Mouse (Mus musculus) spleen, embryonic (tissue): ENCODE results near the gene Ndufa11.

ENCODE experiments used
- CTCF ChIA-PET: fragments of 350-600 bp; sonication (Branson Sonifier 250); formaldehyde crosslinking; loops from one replicate; lab custom pipeline; 2022; lab: Charles Lee

Gene Ndufa11

GRCm38 (mm10) chr17:56717363-56718058 is at the start of gene Ndufa11, which contains the start of gene Vmac:
Gene Ndufa11, plus strand, starts transcription at chr17:56717767.
Gene Vmac, minus strand, starts transcription at chr17:56718022.
- CTCF ChIA-PET = interaction anchor here (0.6 kb wide), 1 partner anchor 48 kb away, joined by 5 read pairs; no protein-coding TSS in a partner anchor

- CTCF ChIA-PET = interaction anchor here (0.7 kb wide), 2 partner anchors 48 to 606 kb away, joined by 4 to 5 read pairs; no protein-coding TSS in a partner anchor
Observed at GRCm38 (mm10) chr17:56668384-56669144, 49.0 kb upstream of the Ndufa11 start.

GRCm38 (mm10) chr17:56669766-56670165 is 47.8 kb upstream of the Ndufa11 start:
- CTCF ChIA-PET = no interaction called here

GRCm38 (mm10) chr17:56672941-56673646 is 44.5 kb upstream of the Ndufa11 start, which contains the start of gene Ranbp3:
Gene Ranbp3, plus strand, starts transcription at chr17:56673294.
- CTCF ChIA-PET = interaction anchor here (0.5 kb wide), 1 partner anchor 601 kb away, joined by 3 read pairs; no protein-coding TSS in a partner anchor

- CTCF ChIA-PET = no interaction called here
Observed at GRCm38 (mm10) chr17:56673647-56674416, 43.7 kb upstream of the Ndufa11 start.

GRCm38 (mm10) chr17:56681791-56682190 is 35.8 kb upstream of the Ndufa11 start:
- CTCF ChIA-PET = no interaction called here

GRCm38 (mm10) chr17:56682880-56683279 is 34.7 kb upstream of the Ndufa11 start:
- CTCF ChIA-PET = no interaction called here

GRCm38 (mm10) chr17:56683546-56684140 is 33.9 kb upstream of the Ndufa11 start:
- CTCF ChIA-PET = no interaction called here

GRCm38 (mm10) chr17:56684649-56685048 is 32.9 kb upstream of the Ndufa11 start:
- CTCF ChIA-PET = no interaction called here

GRCm38 (mm10) chr17:56686801-56687200 is 30.8 kb upstream of the Ndufa11 start:
- CTCF ChIA-PET = no interaction called here

GRCm38 (mm10) chr17:56688045-56688444 is 29.5 kb upstream of the Ndufa11 start:
- CTCF ChIA-PET = no interaction called here

- CTCF ChIA-PET = no interaction called here
Observed at GRCm38 (mm10) chr17:56688689-56689088, 28.9 kb upstream of the Ndufa11 start.

GRCm38 (mm10) chr17:56693395-56693794 is 24.2 kb upstream of the Ndufa11 start:
- CTCF ChIA-PET = no interaction called here

GRCm38 (mm10) chr17:56693851-56694310 is 23.7 kb upstream of the Ndufa11 start:
- CTCF ChIA-PET = no interaction called here

- CTCF ChIA-PET = no interaction called here
Observed at GRCm38 (mm10) chr17:56700451-56700850, 17.1 kb upstream of the Ndufa11 start.

GRCm38 (mm10) chr17:56703038-56703437 is 14.5 kb upstream of the Ndufa11 start:
- CTCF ChIA-PET = no interaction called here

- CTCF ChIA-PET = interaction anchor here (0.6 kb wide), 1 partner anchor 51 kb away, joined by 3 read pairs; the partner anchor contains the start of gene Nrtn
Observed at GRCm38 (mm10) chr17:56706515-56706914, 11.1 kb upstream of the Ndufa11 start.

GRCm38 (mm10) chr17:56708692-56709091 is 8.9 kb upstream of the Ndufa11 start:
- CTCF ChIA-PET = no interaction called here

GRCm38 (mm10) chr17:56709708-56710107 is 7.9 kb upstream of the Ndufa11 start:
- CTCF ChIA-PET = no interaction called here

GRCm38 (mm10) chr17:56715360-56715759 is 2.2 kb upstream of the Ndufa11 start:
- CTCF ChIA-PET = interaction anchor here (0.6 kb wide), 1 partner anchor 105 kb away, joined by 4 read pairs; no protein-coding TSS in a partner anchor
